Mouse (Mus musculus) megakaryocyte, embryonic 14.5 days (primary cell): ENCODE results near the gene Mknk2.

ENCODE experiments used
- FLI1 ChIP-seq: IDR thresholded peaks from 2 replicates; pipeline ENCODE4 v1.6.1; 2012; ENCODE audit warnings: low read length, inconsistent platforms, mixed read lengths
- GATA1 ChIP-seq: IDR thresholded peaks from 3 replicates; pipeline ENCODE4 v1.6.1; 2012; ENCODE audit warnings: mixed read lengths, low read length, inconsistent platforms, borderline replicate concordance

DNA sequence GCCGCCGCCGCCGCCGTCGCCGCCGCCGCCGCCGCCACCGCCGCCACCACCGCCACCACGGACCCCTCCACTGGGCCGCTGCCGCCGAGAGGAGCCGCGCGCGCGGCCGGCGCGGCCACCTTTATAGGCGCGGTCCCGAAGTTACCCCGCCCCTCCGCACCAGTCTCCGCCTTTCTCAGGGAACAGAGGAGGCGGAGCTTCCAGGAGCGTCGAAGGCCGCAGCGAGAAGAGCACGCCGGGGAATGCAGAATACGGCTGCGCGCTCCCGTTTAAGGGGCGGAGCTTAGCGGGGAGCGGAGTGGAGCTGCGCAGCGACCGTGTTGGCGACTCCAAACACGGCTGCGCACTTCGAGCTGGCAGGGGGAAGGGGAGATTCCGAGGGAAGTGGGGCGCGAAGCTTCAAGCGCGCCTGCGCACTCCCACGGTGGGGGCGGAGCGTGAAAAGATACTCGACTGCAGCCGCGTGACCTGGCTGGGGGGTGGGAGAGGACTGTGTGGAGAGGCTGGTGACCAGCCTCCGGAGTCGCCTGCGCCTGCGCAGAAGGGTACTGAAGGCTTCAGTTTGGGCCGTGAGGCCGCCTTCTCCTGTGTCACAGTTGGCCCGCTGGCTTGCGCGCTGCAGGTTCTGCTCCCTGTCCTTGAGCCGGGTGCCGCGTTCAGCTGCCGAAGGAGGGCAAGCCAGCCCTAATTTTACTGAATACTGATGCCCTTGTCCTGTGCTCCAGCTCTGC is 1.5 kb downstream of the Mknk2 start:
- TF ChIP-seq GATA1 (no peak), FLI1 (no peak)
